Mouse (Mus musculus) kidney, adult 18-20 months (tissue): Measurements from ENCODE around the gene Plscr4.

Experiments
- DNase-seq: peaks from one replicate; pipeline ENCODE4 v3.0.0; 2021

The Plscr4 gene

DNA sequence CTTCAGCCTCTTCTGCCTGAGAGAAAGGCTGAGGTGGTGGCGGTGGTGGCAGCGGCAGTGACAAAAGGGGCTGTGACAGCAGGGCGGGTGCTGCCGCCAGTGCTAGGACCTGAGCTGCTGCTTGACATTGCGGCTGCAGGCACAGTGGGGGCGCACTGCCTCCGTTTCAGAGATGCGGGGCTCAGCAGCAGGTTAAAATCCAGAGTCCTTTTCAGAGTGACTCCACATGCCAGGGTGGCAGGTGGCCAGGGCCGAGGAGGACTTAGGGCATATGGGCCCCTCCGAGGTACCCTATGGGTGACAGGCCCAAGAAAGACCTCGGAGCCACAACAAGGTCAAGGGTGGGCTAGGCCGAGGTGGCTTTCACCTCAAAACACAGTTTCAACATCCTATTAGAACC, 59.9 kb downstream of the Plscr4 start:
- no peak for DNase-seq

DNA sequence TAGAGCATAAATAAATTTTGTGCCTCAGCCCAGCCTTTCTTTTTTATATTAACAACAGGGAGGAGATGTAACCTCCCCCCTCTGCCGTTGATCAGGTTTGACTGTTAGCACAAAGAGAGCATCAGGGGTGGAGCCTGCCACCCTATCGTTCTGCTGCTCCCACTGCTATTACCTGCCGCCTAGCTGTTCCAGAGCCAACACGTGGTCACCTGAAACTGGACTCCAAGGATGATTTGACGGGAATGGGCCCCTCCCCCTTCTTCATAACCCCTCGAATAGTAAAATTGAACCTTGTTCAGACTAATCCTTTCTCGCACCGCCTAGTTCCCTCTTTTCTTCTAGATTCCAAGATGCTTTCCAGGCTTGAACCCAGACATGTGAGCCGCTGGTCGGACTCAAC, 63.6 kb downstream of the Plscr4 start:
- peak; percentile 10 for DNase-seq

- no peak for DNase-seq
These were observed 67.3 kb downstream of the Plscr4 start for GRCm38 (mm10) chr9:92524506-92524905.

GRCm38 (mm10) chr9:92530055-92530454, 72.9 kb downstream of the Plscr4 start:
- DNase-seq = no peak

DNA sequence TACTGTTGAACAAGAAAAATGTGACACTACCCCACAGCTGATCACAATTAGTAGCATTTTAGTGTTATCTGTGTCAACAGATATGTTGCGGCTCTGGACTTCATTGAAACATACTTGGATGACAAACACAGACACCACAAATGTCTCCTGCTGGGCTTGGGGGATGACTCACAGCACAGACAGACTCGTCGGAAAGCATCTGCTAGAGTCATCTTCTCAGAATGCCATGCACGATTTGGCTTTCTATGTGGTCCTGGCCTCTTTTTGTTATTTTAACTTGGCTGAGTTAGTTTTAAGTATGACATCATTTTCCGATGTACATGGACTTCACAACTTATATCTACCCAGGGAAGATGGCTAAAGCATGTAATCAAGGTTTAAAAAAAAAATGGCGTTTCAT, 80.6 kb downstream of the Plscr4 start:
- no peak for DNase-seq

DNA sequence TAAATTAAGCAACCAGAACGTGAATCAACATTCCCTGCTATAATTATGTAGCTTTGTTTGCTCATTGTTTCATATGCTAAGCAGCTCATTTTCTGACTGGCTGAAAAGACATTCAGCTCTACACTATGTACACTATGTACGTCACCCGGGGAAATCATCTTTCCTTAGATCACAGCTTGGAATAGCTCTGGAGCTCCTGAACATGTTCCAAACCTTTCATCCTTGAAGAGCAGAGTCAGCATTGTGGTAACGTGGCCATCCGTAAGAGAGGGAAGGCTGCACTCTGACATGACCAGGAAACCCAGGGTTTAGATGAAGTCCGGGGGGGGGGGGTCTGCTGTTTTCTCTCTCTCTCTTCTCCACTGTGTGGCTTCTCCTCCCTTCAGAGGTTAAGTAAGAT, 81.0 kb downstream of the Plscr4 start:
- no peak for DNase-seq
